Mouse (Mus musculus): ENCODE data around the gene Lmntd1. TPM values are rescaled to one million over a fixed set of nuclear protein-coding genes. Genes with fewer than 3 reads are reported as not detected.

Gene Lmntd1
- total RNA-seq, 2 experiments from 2014 or later: 2.0 to 2.2 TPM

GRCm38 (mm10) chr6:145371586-145371985 is 242.5 kb downstream of the Lmntd1 start:
- intact Hi-C loops (cut with DNase I): no loop called here
- DNase-seq (ENCODE audit: extremely low spot score in 1 of 2, low spot score in 2 of 2): no peak

GRCm38 (mm10) chr6:145370302-145370701 is 243.8 kb downstream of the Lmntd1 start:
- intact Hi-C loops (cut with DNase I): no loop called here

GRCm38 (mm10) chr6:145369290-145369689 is 244.8 kb downstream of the Lmntd1 start:
- intact Hi-C loops (cut with DNase I): loop anchor here (10.0 kb wide), 1 partner anchor 906 kb away; no protein-coding TSS in a partner anchor
- DNase-seq (ENCODE audit: extremely low spot score in 1 of 2, low spot score in 2 of 2): no peak

More at GRCm38 (mm10) chr6:145370302-145370701, 243.8 kb downstream of the Lmntd1 start:
- no peak for DNase-seq (ENCODE audit: extremely low spot score in 1 of 2, low spot score in 2 of 2)

DNA sequence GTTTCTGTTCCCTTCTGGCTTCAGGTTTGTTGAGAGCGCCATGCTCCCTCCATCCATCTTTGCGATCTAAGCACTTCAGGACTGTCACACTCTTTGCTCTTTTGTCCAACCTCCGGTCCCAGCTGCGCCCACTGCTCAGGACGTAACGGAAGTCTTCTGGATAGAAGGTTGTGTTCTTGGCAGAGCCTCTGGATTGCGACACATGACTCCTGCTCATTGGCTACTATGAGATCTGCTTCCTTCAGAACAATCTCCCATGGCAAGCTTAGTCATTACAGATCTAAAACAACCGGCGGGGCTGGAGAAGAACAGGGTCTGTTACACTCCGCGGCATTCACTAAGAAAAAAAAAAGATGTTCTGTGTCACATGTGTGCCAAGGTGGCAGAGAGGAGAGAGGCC is 247.6 kb downstream of the Lmntd1 start:
- no peak for DNase-seq (ENCODE audit: extremely low spot score in 1 of 2, low spot score in 2 of 2)
- intact Hi-C loops (cut with DNase I): loop anchor here (10.0 kb wide), 1 partner anchor 908 kb away; no protein-coding TSS in a partner anchor

- intact Hi-C loops (cut with DNase I): loop anchor here (5.0 to 10.0 kb wide), 4 partner anchors 429 to 1049 kb away; no protein-coding TSS in a partner anchor
- DNase-seq (ENCODE audit: extremely low spot score in 1 of 2, low spot score in 2 of 2): no peak
Observed at GRCm38 (mm10) chr6:145363698-145364097, 250.4 kb downstream of the Lmntd1 start.

DNA sequence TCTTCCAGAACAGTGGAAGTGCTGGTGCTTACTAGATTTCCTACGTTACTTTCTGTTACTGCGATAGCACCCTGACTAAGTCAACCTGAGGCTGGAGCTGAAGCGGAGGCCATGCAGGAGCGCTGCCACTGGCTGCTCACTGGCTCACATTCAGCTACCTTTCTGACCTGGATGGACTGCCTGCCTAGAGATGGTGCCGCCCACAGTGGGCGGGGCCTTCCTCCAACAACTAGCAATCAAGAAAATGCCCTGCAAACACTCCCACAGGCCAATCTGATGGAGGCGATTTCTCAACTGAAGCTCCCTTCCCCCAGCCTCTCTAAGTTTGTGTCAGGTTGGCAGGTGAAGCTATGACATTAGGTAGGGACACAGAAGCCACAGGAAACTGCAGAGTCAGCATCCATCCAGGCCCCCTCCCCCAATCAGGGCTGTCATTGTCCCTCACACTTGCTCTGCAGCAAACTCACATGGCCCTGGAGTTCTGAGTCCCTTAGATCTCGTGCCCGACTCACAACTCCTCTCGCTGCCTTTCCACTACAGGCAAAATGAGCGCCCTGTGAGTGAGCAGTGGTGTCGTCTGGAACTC is 252.9 kb downstream of the Lmntd1 start:
- intact Hi-C loops (cut with DNase I): loop anchor here (5.0 to 10.0 kb wide), 4 partner anchors 431 to 1051 kb away; no protein-coding TSS in a partner anchor
- DNase-seq (ENCODE audit: extremely low spot score in 1 of 2, low spot score in 2 of 2): no peak

GRCm38 (mm10) chr6:145359470-145360430 is 254.4 kb downstream of the Lmntd1 start:
- intact Hi-C loops (cut with DNase I): loop anchor here (5.0 to 10.0 kb wide), 4 partner anchors 433 to 1053 kb away; no protein-coding TSS in a partner anchor
- DNase-seq (ENCODE audit: extremely low spot score in 1 of 2, low spot score in 2 of 2): peak; percentile 48 to 56

DNA sequence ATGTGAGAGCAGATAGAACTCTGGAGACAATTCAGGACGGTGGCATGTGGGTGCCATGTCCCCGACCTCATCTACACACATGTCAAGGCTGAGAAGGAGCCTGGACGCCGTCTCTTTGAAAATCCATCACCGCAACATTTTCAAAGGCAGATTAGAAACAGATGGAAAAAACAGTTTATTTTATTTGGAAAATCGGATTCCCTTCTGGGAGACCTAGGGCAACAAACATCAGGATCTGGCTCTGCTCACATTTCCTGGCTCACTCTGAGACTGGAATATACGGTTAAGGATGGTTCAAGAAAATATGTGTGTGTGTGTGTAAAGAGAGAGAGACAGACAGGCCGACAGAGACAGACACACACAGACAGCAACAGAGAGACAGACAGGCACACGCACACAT is 256.1 kb downstream of the Lmntd1 start:
- DNase-seq (ENCODE audit: extremely low spot score in 1 of 2, low spot score in 2 of 2): no peak
- intact Hi-C loops (cut with DNase I): no loop called here

GRCm38 (mm10) chr6:145353806-145354205 is 260.3 kb downstream of the Lmntd1 start:
- DNase-seq (ENCODE audit: extremely low spot score in 1 of 2, low spot score in 2 of 2): no peak
- intact Hi-C loops (cut with DNase I): no loop called here

DNA sequence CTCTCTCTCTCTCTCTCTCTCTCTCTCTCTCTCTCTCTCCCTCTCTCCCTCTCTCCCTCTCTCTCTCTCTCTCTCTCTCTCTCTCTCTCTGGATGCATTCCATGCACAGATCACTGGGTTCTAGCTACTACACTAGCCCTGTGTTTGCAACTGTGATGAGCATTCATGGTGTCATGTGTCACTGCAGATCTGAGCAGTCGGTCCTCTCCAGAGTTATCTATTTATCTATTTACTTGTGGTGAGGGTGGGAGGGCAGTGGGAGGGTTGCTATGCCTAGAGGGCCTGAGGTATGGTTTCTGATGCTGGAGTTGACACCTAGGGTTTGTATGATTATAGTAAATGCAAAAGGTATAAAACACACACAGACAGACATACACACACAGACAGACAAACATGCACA is 261.4 kb downstream of the Lmntd1 start:
- intact Hi-C loops (cut with DNase I): no loop called here
- no peak for DNase-seq (ENCODE audit: extremely low spot score in 1 of 2, low spot score in 2 of 2)

GRCm38 (mm10) chr6:145348196-145348915 is 265.8 kb downstream of the Lmntd1 start:
- peak in 1 of 2 experiments; percentile 43 for DNase-seq (ENCODE audit: extremely low spot score in 1 of 2, low spot score in 2 of 2)
- intact Hi-C loops (cut with DNase I): no loop called here

GRCm38 (mm10) chr6:145347641-145348040 is 266.5 kb downstream of the Lmntd1 start:
- intact Hi-C loops (cut with DNase I): no loop called here
- no peak for DNase-seq (ENCODE audit: extremely low spot score in 1 of 2, low spot score in 2 of 2)

- DNase-seq (ENCODE audit: extremely low spot score in 1 of 2, low spot score in 2 of 2): peak in 1 of 2 experiments; percentile 49
- intact Hi-C loops (cut with DNase I): no loop called here
Observed at GRCm38 (mm10) chr6:145346789-145347557, 267.1 kb downstream of the Lmntd1 start.

DNA sequence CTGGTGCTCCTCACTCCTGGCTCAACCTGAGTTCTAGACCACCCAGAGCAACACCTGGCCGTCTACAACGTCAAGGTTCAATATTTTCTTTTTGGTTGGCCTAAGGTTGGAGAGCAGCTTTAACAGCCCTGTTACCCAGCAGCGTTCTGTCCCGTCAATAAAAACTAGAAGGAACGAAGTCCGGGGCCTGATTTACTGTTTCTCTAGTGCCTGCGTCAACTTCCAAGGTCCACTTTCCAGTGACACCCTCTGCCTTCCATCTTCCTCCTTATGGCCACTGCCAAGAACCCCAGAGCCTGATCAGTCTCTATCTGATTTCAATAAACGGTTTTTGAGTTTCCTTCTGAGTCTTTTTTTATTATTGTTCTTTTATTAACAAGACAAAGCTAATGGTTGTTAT is 267.8 kb downstream of the Lmntd1 start:
- DNase-seq (ENCODE audit: extremely low spot score in 1 of 2, low spot score in 2 of 2): no peak
- intact Hi-C loops (cut with DNase I): no loop called here

DNA sequence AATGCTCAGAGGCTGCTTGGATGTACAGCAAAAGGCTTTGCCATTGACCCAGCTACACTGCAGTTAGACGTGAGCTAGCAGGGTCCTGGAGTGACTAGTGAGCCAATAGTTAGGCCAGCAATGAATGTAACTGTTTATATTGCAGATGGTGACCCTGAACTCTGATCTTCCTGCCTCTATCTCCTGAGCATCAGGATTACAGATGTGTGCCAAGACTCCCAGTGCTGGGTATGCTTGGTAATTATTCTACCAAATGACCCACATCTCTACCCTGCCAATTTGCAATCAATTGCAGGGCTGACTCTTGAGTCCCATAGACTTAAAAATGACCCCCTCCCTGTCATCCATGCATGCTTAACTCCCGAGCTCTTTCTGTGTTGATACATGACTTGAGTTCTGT is 269.4 kb downstream of the Lmntd1 start:
- intact Hi-C loops (cut with DNase I): loop anchor here (5.0 kb wide), 1 partner anchor 257 kb away; no protein-coding TSS in a partner anchor
- no peak for DNase-seq (ENCODE audit: extremely low spot score in 1 of 2, low spot score in 2 of 2)

DNA sequence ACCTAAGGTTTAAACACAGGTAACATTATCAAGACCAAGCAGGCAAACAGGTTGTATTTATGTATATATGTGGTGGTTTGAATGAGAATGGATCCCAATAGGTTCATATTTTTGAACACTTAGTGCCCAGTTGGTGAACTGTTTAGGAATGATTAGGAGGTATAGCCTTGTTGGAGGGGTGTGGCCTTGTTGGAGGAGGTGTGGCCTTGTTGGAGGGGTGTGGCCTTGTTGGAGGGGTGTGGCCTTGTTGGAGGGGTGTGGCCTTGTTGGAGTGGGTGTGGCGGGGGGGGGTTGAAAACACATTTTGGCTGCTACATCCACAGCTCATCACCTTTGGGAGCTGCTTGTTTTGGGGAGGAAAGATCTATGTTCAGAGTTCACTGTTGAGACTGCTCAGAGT is 270.7 kb downstream of the Lmntd1 start:
- DNase-seq (ENCODE audit: extremely low spot score in 1 of 2, low spot score in 2 of 2): no peak
- intact Hi-C loops (cut with DNase I): loop anchor here (5.0 kb wide), 1 partner anchor 256 kb away; no protein-coding TSS in a partner anchor

GRCm38 (mm10) chr6:145342836-145343235 is 271.3 kb downstream of the Lmntd1 start:
- DNase-seq (ENCODE audit: extremely low spot score in 1 of 2, low spot score in 2 of 2): no peak
- intact Hi-C loops (cut with DNase I): loop anchor here (1.0 to 5.0 kb wide), 2 partner anchors 101 to 256 kb away; no protein-coding TSS in a partner anchor

Measured in left cerebral cortex, postnatal 10 days (tissue).